Mouse (Mus musculus) stomach, embryonic 15.5 days (tissue): ENCODE measurements around the gene Pigt. TPM values are rescaled to one million over a fixed set of nuclear protein-coding genes. Genes with fewer than 3 reads are reported as not detected.
A peak's percentile ranks its signal among the peaks of the same experiment; 100 is the strongest.

Source experiments
- ATAC-seq: fragments of 200-750 bp; cut with Nextera tagmentation; 2 replicates; pipeline ENCODE4 v1.8.0; 2017; ENCODE audit warnings: low read depth, moderate number of reproducible peaks, moderate TSS enrichment; ENCODE audit not compliant: insufficient read depth, low FRiP score
- H3K27ac ChIP-seq: fragments of 300-500 bp; sonication (generic); 2 replicates; pipeline ENCODE4 v1.5.1; 2015; ENCODE audit warnings: mild to moderate bottlenecking, inconsistent platforms
- H3K27me3 ChIP-seq: fragments of 300-500 bp; sonication (generic); replicated peaks from 2 replicates; pipeline ENCODE4 v1.6.1; 2015; ENCODE audit warnings: inconsistent platforms
- H3K36me3 ChIP-seq: fragments of 300-500 bp; sonication (generic); 2 replicates; pipeline ENCODE4 v1.6.1; 2015; ENCODE audit warnings: inconsistent platforms
- H3K4me1 ChIP-seq: fragments of 300-500 bp; sonication (generic); 2 replicates; pipeline ENCODE4 v1.6.1; 2015; ENCODE audit warnings: inconsistent platforms
- H3K4me2 ChIP-seq: fragments of 300-500 bp; sonication (generic); 2 replicates; pipeline ENCODE4 v1.6.1; 2015; ENCODE audit warnings: mild to moderate bottlenecking, inconsistent platforms
- H3K4me3 ChIP-seq: fragments of 300-500 bp; sonication (generic); replicated peaks from 2 replicates; pipeline ENCODE4 v1.5.1; 2015; ENCODE audit warnings: inconsistent platforms
- H3K9ac ChIP-seq: fragments of 300-500 bp; sonication (generic); 2 replicates; pipeline ENCODE4 v1.6.1; 2015; ENCODE audit warnings: inconsistent platforms
- H3K9me3 ChIP-seq: fragments of 300-500 bp; sonication (generic); 2 replicates; pipeline ENCODE4 v1.6.1; 2016; ENCODE audit warnings: inconsistent platforms
- WGBS: fragments of 180-500 bp; shearing (Covaris S2); methylation state at CpG from one replicate; pipeline ENCODE4 v1.1.7; 2015; 5-methylcytosine and 5-hydroxymethylcytosine counted together
- polyA plus RNA-seq: library from polyadenylated mRNA; unstranded; fragments of >200 nt; fragmentation: Nextera tagmentation; extraction: Ambion mirVana; gene quantifications from 2 replicates; pipeline ENCODE4 v1.2.1, GENCODE M21; 2015

Gene Pigt
- polyA plus RNA-seq = 67.0 and 67.5 TPM in 2 replicates

GRCm38 (mm10) chr2:164496847-164497690 is at the start of gene Pigt:
Gene Pigt, plus strand, starts transcription at chr2:164497520.
- H3K27me3 ChIP-seq = no peaks in the 10 kb centered on the region
- no peaks in the 10 kb centered on the region for H3K9me3 ChIP-seq
- H3K27ac ChIP-seq = peak within 1 kb of the TSS; percentile 64
- H3K4me1 ChIP-seq = peaks cover 8% of the 10 kb centered on the region; the same call in 1 of the 2 replicates
- peak within 1 kb of the TSS; percentile 39; the same call in 1 of the 2 replicates for H3K9ac ChIP-seq
- H3K4me2 ChIP-seq = peak within 1 kb of the TSS; percentile 93
- 4% methylated on average over 43 of the region's 43 CpGs for WGBS
- H3K36me3 ChIP-seq = peaks cover 10% of the 10 kb centered on the region; the same call in 1 of the 2 replicates
- H3K4me3 ChIP-seq = peak within 1 kb of the TSS; percentile 85
- ATAC-seq = peak; percentile 92

- no peaks in the 10 kb centered on the region for H3K27me3 ChIP-seq
- no peaks in the 10 kb centered on the region for H3K36me3 ChIP-seq
- WGBS = 90% methylated on average over 1 of the region's 1 CpGs
- no peak overlapping the region for H3K4me3 ChIP-seq
- no peak overlapping the region for H3K4me2 ChIP-seq
- H3K9ac ChIP-seq = no peak overlapping the region
- H3K27ac ChIP-seq = no peak overlapping the region
- peaks cover 9% of the 10 kb centered on the region for H3K4me1 ChIP-seq
- ATAC-seq = no peak
- no peaks in the 10 kb centered on the region for H3K9me3 ChIP-seq
Observed at GRCm38 (mm10) chr2:164448140-164448539, 49.2 kb upstream of the Pigt start.

GRCm38 (mm10) chr2:164448921-164449320 is 48.4 kb upstream of the Pigt start:
- Histone ChIP-seq H3K4me2 (no peak overlapping the region), H3K4me3 (no peak overlapping the region), H3K27ac (no peak overlapping the region), H3K27me3 (no peaks in the 10 kb centered on the region), H3K4me1 (peaks cover 3% of the 10 kb centered on the region; the same call in 1 of the 2 replicates), H3K36me3 (no peaks in the 10 kb centered on the region), H3K9ac (no peak overlapping the region), H3K9me3 (no peaks in the 10 kb centered on the region)
- 56% methylated on average over 5 of the region's 5 CpGs for WGBS
- ATAC-seq = no peak

- Histone ChIP-seq H3K4me1 (peaks cover 5% of the 10 kb centered on the region; the same call in 1 of the 2 replicates), H3K4me3 (no peak overlapping the region), H3K27ac (no peak overlapping the region), H3K4me2 (no peak overlapping the region), H3K9me3 (no peaks in the 10 kb centered on the region), H3K27me3 (no peaks in the 10 kb centered on the region), H3K9ac (no peak overlapping the region), H3K36me3 (no peaks in the 10 kb centered on the region)
- no peak for ATAC-seq
- 77% methylated on average over 14 of the region's 14 CpGs for WGBS
Observed at GRCm38 (mm10) chr2:164449341-164450042, 47.8 kb upstream of the Pigt start.

- no peaks in the 10 kb centered on the region for H3K9me3 ChIP-seq
- no peak overlapping the region for H3K27ac ChIP-seq
- H3K9ac ChIP-seq = no peak overlapping the region
- H3K4me3 ChIP-seq = no peak overlapping the region
- WGBS = 56% methylated on average over 13 of the region's 13 CpGs
- no peaks in the 10 kb centered on the region for H3K36me3 ChIP-seq
- H3K27me3 ChIP-seq = no peaks in the 10 kb centered on the region
- no peak overlapping the region for H3K4me2 ChIP-seq
- no peak for ATAC-seq
- peaks cover 26% of the 10 kb centered on the region for H3K4me1 ChIP-seq
Observed at GRCm38 (mm10) chr2:164452000-164452676, 45.2 kb upstream of the Pigt start.

GRCm38 (mm10) chr2:164453047-164453757 is 44.1 kb upstream of the Pigt start:
- no peaks in the 10 kb centered on the region for H3K9me3 ChIP-seq
- H3K4me2 ChIP-seq = no peak overlapping the region
- 66% methylated on average over 14 of the region's 14 CpGs for WGBS
- peaks cover 26% of the 10 kb centered on the region for H3K4me1 ChIP-seq
- H3K27ac ChIP-seq = no peak overlapping the region
- H3K4me3 ChIP-seq = no peak overlapping the region
- no peaks in the 10 kb centered on the region for H3K36me3 ChIP-seq
- H3K9ac ChIP-seq = no peak overlapping the region
- H3K27me3 ChIP-seq = no peaks in the 10 kb centered on the region
- no peak for ATAC-seq

- WGBS = 60% methylated on average over 7 of the region's 7 CpGs
- Histone ChIP-seq H3K4me3 (no peak overlapping the region), H3K9me3 (no peaks in the 10 kb centered on the region), H3K36me3 (no peaks in the 10 kb centered on the region), H3K27me3 (no peaks in the 10 kb centered on the region), H3K4me1 (peaks cover 26% of the 10 kb centered on the region), H3K9ac (no peak overlapping the region), H3K4me2 (no peak overlapping the region), H3K27ac (0 out of 2 replicates have a peak overlapping the region, but pooled peaks have one; percentile 79)
- ATAC-seq = no peak
Observed at GRCm38 (mm10) chr2:164453887-164454500, 43.3 kb upstream of the Pigt start.

- Histone ChIP-seq H3K9ac (no peak overlapping the region), H3K4me1 (peaks cover 26% of the 10 kb centered on the region), H3K4me2 (no peak overlapping the region), H3K4me3 (no peak overlapping the region), H3K27ac (peak overlapping the region; percentile 79), H3K9me3 (no peaks in the 10 kb centered on the region), H3K36me3 (no peaks in the 10 kb centered on the region), H3K27me3 (no peaks in the 10 kb centered on the region)
- peak; percentile 27 for ATAC-seq
- WGBS = 58% methylated on average over 10 of the region's 10 CpGs
Observed at GRCm38 (mm10) chr2:164454846-164455245, 42.5 kb upstream of the Pigt start.

GRCm38 (mm10) chr2:164455421-164456190 is 41.7 kb upstream of the Pigt start:
- Histone ChIP-seq H3K36me3 (no peaks in the 10 kb centered on the region), H3K4me3 (no peak overlapping the region), H3K9me3 (no peaks in the 10 kb centered on the region), H3K27me3 (no peaks in the 10 kb centered on the region), H3K9ac (no peak overlapping the region), H3K27ac (peak overlapping the region; percentile 79), H3K4me2 (no peak overlapping the region), H3K4me1 (peaks cover 26% of the 10 kb centered on the region)
- ATAC-seq = no peak
- WGBS = 65% methylated on average over 6 of the region's 6 CpGs

- Histone ChIP-seq H3K4me2 (peak overlapping the region; percentile 42), H3K4me3 (no peak overlapping the region), H3K4me1 (peaks cover 26% of the 10 kb centered on the region), H3K27me3 (no peaks in the 10 kb centered on the region), H3K9me3 (no peaks in the 10 kb centered on the region), H3K36me3 (no peaks in the 10 kb centered on the region), H3K27ac (peak overlapping the region; percentile 79), H3K9ac (no peak overlapping the region)
- 68% methylated on average over 1 of the region's 1 CpGs for WGBS
- no peak for ATAC-seq
Observed at GRCm38 (mm10) chr2:164456413-164456812, 40.9 kb upstream of the Pigt start.
